Mouse (Mus musculus): ENCODE measurements around the gene Mrpl2. TPM values are rescaled to one million over a fixed set of nuclear protein-coding genes. Genes with fewer than 3 reads are reported as not detected.

Gene Mrpl2
- polyA plus RNA-seq, 1 experiment from 2014 or later = 76.6 TPM

DNA sequence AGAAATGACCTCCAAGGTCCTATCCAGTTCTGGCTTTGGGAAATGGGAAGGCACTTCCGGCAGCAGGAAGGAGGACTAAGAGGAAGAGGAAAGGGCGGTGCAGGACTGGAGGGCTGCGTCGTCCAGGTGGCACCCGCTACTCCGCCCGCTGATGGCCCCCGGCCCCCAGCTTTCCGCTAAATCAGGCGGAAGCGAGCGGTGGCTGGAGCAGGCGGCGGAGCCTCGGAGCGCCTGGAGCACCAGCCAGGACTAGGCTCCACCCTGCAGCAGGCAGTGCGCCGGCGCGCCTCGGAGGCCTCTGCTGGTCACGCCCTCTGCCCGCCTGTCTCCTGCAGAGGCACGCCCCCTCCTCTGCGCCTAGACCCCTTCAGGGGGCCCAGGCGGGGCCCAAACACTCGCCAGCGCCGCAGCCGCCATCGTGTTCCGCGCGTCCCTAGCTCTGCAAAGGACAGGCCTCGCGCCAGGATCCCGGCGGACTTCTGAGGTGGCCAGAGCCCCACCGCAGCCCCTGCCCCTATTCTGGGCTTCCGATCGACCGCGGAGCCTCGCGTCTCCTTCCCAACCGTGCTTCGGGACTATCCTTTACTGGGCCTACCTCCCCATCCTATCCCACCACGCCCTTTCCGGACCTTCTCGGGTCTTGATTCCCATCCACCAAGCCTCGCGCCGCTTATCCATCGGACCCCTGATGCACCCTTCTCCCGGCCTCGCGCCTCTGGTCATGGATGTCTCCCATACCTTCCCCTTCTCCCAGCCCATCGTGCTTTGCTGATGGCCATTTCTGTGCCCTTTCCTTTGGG lies 4.4 kb downstream of the Mrpl2 start, which contains the start of gene Cul7:
TSS of gene Cul7 (plus strand) at position 106 of the 800 bp plus-strand sequence.
- H3K27me3 ChIP-seq = no peaks in the 10 kb centered on the region
- WGBS = under 1% methylated on average over 58 of the region's 58 CpGs
- peak within 1 kb of the TSS; percentile 65 for H3K4me3 ChIP-seq (replicated peaks)
- H3K4me1 ChIP-seq = peaks cover 43% of the 10 kb centered on the region
- H3K9me3 ChIP-seq = no peaks in the 10 kb centered on the region
- H3K9ac ChIP-seq = peak within 1 kb of the TSS; percentile 86
- H3K36me3 ChIP-seq (replicated peaks) = peaks cover 38% of the 10 kb centered on the region
- H3K4me2 ChIP-seq = peak within 1 kb of the TSS; percentile 86
- peak; percentile 95 for ATAC-seq (ENCODE audit: low FRiP score)
- H3K27ac ChIP-seq = peak within 1 kb of the TSS; percentile 94

- peak overlapping the region; percentile 94; the same call in 1 of the 2 replicates for H3K27ac ChIP-seq
- H3K4me3 ChIP-seq (replicated peaks) = peak overlapping the region; percentile 65
- H3K36me3 ChIP-seq (replicated peaks) = peaks cover 47% of the 10 kb centered on the region
- no peak for ATAC-seq (ENCODE audit: low FRiP score)
- peak overlapping the region; percentile 86 for H3K9ac ChIP-seq
- H3K27me3 ChIP-seq = no peaks in the 10 kb centered on the region
- no peaks in the 10 kb centered on the region for H3K9me3 ChIP-seq
- WGBS = 79% methylated on average over 17 of the region's 17 CpGs
- peak overlapping the region; percentile 86 for H3K4me2 ChIP-seq
- H3K4me1 ChIP-seq = peaks cover 43% of the 10 kb centered on the region
Measured at GRCm38 (mm10) chr17:46651292-46651691, 5.3 kb downstream of the Mrpl2 start.

- Histone ChIP-seq H3K4me2 (peak overlapping the region; percentile 86), H3K9me3 (no peaks in the 10 kb centered on the region), H3K27ac (no peak overlapping the region), H3K4me3 (replicated peaks) (peak overlapping the region; percentile 65), H3K9ac (peak overlapping the region; percentile 86), H3K27me3 (no peaks in the 10 kb centered on the region), H3K36me3 (replicated peaks) (peaks cover 53% of the 10 kb centered on the region), H3K4me1 (peaks cover 38% of the 10 kb centered on the region)
- WGBS = 79% methylated on average over 20 of the region's 20 CpGs
- no peak for ATAC-seq (ENCODE audit: low FRiP score)
Measured at GRCm38 (mm10) chr17:46651755-46652547, 5.9 kb downstream of the Mrpl2 start.

DNA sequence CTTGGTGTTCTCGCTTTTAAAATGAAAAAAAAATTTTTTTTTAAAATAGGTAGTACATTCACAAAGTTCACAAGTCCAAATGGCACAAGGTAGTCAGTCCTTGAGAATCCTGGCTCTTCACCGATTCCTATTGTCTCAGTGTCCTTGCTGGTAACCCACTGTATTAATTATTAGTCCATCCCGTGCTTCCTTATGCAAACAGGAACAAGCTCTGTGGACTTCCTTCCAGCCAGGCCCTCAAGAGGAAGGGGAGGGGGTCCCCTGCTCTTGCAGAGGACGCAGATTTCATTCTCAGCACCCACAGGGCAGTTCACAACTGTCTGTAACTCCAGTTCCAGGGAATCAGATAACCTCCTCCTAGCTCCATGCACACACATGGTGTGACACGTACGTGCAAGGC lies 10.0 kb downstream of the Mrpl2 start:
- H3K9ac ChIP-seq = no peak overlapping the region
- H3K27me3 ChIP-seq = no peaks in the 10 kb centered on the region
- no peaks in the 10 kb centered on the region for H3K9me3 ChIP-seq

DNA sequence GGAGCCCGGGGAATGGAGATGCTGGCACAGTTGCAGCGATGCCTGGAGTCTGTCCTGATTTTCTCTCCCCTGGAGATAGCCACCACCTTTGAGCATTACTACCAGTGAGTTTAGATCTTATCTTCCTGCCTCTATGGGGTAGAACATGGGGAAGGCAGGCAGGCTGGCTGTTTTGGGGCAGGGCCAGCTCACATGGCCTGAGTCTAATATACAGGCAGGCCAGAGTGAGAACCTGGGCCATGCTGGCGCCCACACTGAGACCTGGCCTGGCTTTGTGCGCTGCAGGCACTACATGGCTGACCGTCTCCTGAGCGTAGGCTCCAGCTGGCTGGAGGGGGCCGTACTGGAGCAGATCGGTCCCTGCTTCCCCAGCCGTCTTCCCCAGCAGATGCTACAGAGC lies 15.3 kb downstream of the Mrpl2 start:
- Histone ChIP-seq H3K9me3 (no peaks in the 10 kb centered on the region), H3K9ac (no peak overlapping the region), H3K27me3 (no peaks in the 10 kb centered on the region), H3K27ac (no peak overlapping the region), H3K36me3 (replicated peaks) (peaks cover 95% of the 10 kb centered on the region), H3K4me1 (no peaks in the 10 kb centered on the region), H3K4me2 (no peak overlapping the region), H3K4me3 (replicated peaks) (no peak overlapping the region)
- 93% methylated on average over 9 of the region's 9 CpGs for WGBS
- no peak for ATAC-seq (ENCODE audit: low FRiP score)

More for the DNA sequence above, 10.0 kb downstream of the Mrpl2 start:
- Histone ChIP-seq H3K36me3 (replicated peaks) (peaks cover 81% of the 10 kb centered on the region), H3K4me3 (replicated peaks) (no peak overlapping the region), H3K4me1 (peaks cover 23% of the 10 kb centered on the region), H3K4me2 (no peak overlapping the region), H3K27ac (no peak overlapping the region)
- no peak for ATAC-seq (ENCODE audit: low FRiP score)
- 92% methylated on average over 6 of the region's 6 CpGs for WGBS

DNA sequence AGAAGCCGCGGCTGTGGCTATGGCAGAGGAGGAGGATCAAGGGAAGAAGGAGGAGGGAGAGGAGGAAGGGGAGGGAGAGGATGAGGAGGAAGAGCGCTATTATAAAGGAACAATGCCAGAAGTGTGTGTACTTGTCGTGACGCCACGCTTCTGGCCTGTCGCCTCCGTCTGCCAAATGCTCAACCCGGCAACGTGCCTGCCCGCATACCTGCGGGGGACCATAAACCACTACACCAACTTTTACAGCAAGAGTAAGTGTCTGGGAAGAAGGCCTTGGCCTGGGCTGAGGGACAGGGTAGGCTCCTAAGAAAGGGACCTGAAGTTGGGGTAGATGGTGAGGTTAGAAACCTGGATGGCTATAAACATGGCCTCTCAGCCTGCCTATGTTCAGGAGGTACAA lies 16.0 kb downstream of the Mrpl2 start:
- WGBS = 95% methylated on average over 12 of the region's 12 CpGs
- no peaks in the 10 kb centered on the region for H3K9me3 ChIP-seq
- H3K27ac ChIP-seq = no peak overlapping the region
- no peaks in the 10 kb centered on the region for H3K4me1 ChIP-seq
- H3K9ac ChIP-seq = no peak overlapping the region
- H3K27me3 ChIP-seq = no peaks in the 10 kb centered on the region
- H3K4me3 ChIP-seq (replicated peaks) = no peak overlapping the region
- H3K4me2 ChIP-seq = no peak overlapping the region
- H3K36me3 ChIP-seq (replicated peaks) = peaks cover 96% of the 10 kb centered on the region
- no peak for ATAC-seq (ENCODE audit: low FRiP score)

DNA sequence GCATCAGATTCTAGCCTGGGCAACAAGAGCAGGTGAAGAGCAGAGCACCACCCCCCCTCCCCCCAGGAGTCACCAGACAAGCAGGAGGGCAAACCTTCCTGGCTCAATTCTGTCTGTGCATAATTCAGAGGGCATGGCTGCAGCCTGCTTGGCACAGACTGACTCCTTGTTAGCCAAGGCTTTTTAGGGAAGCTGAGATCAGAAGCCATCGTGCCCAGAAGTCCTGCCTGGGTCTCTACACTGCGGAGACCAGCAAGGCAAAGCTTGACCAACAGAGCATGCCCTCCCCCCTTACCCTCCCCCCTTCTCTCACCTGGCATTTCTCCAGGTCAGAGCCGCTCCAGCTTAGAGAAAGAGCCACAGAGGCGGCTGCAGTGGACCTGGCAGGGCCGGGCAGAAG lies 16.7 kb downstream of the Mrpl2 start:
- 92% methylated on average over 5 of the region's 5 CpGs for WGBS
- Histone ChIP-seq H3K27me3 (no peaks in the 10 kb centered on the region), H3K4me3 (replicated peaks) (no peak overlapping the region), H3K9ac (no peak overlapping the region), H3K27ac (no peak overlapping the region), H3K9me3 (no peaks in the 10 kb centered on the region), H3K36me3 (replicated peaks) (peaks cover 93% of the 10 kb centered on the region), H3K4me2 (no peak overlapping the region), H3K4me1 (no peaks in the 10 kb centered on the region)
- no peak for ATAC-seq (ENCODE audit: low FRiP score)

DNA sequence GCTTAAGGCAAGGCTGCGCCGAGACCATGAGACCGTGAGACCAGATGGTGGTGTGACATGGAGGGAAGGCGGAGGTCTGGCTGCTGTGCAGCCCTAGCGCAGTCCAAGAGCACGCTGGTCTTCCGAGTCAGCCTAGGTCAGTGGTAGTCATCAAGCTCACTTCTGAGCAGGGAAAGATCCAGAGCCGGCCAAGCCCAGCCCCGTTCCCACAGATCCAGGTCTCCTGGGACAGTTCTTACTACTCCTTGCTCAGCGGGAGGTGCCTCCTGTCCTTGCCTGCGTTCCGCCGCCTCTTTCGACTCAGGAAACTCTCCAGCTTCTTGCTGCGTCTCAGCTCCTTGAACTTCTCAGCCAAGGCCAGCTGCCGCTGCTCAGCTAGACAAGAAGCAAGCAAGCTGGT lies 21.7 kb downstream of the Mrpl2 start:
- no peaks in the 10 kb centered on the region for H3K9me3 ChIP-seq
- H3K4me3 ChIP-seq (replicated peaks) = no peak overlapping the region
- no peaks in the 10 kb centered on the region for H3K27me3 ChIP-seq
- WGBS = 96% methylated on average over 16 of the region's 16 CpGs
- no peak overlapping the region for H3K27ac ChIP-seq
- ATAC-seq (ENCODE audit: low FRiP score) = no peak
- H3K4me2 ChIP-seq = no peak overlapping the region
- H3K36me3 ChIP-seq (replicated peaks) = peaks cover 80% of the 10 kb centered on the region
- H3K4me1 ChIP-seq = no peaks in the 10 kb centered on the region
- H3K9ac ChIP-seq = no peak overlapping the region

GRCm38 (mm10) chr17:46669911-46670310 lies 23.9 kb downstream of the Mrpl2 start:
- Histone ChIP-seq H3K36me3 (replicated peaks) (peaks cover 64% of the 10 kb centered on the region), H3K9me3 (no peaks in the 10 kb centered on the region), H3K4me1 (peaks cover 17% of the 10 kb centered on the region), H3K4me2 (no peak overlapping the region), H3K4me3 (replicated peaks) (no peak overlapping the region), H3K27ac (no peak overlapping the region), H3K9ac (no peak overlapping the region), H3K27me3 (no peaks in the 10 kb centered on the region)
- 98% methylated on average over 10 of the region's 10 CpGs for WGBS
- no peak for ATAC-seq (ENCODE audit: low FRiP score)

- H3K36me3 ChIP-seq (replicated peaks) = peaks cover 61% of the 10 kb centered on the region
- H3K9me3 ChIP-seq = no peaks in the 10 kb centered on the region
- peak within 1 kb of the TSS; percentile 61 for H3K4me3 ChIP-seq (replicated peaks)
- WGBS = under 1% methylated on average over 43 of the region's 43 CpGs
- ATAC-seq (ENCODE audit: low FRiP score) = peak; percentile 91
- H3K4me1 ChIP-seq = peaks cover 33% of the 10 kb centered on the region
- peak within 1 kb of the TSS; percentile 68 for H3K9ac ChIP-seq
- peak within 1 kb of the TSS; percentile 88 for H3K4me2 ChIP-seq
- peak within 1 kb of the TSS; percentile 73 for H3K27ac ChIP-seq
- no peaks in the 10 kb centered on the region for H3K27me3 ChIP-seq
Measured at GRCm38 (mm10) chr17:46673850-46674529, 28.0 kb downstream of the Mrpl2 start, which contains the start of gene Rrp36. Rrp36 (minus strand) TSS chr17:46674352.

GRCm38 (mm10) chr17:46674530-46675283 lies 28.7 kb downstream of the Mrpl2 start:
- ATAC-seq (ENCODE audit: low FRiP score) = peak; percentile 37
- no peaks in the 10 kb centered on the region for H3K27me3 ChIP-seq
- H3K4me1 ChIP-seq = peaks cover 40% of the 10 kb centered on the region
- peaks cover 54% of the 10 kb centered on the region for H3K36me3 ChIP-seq (replicated peaks)
- peak overlapping the region; percentile 88 for H3K4me2 ChIP-seq
- H3K27ac ChIP-seq = peak overlapping the region; percentile 73
- H3K9ac ChIP-seq = peak overlapping the region; percentile 68
- no peaks in the 10 kb centered on the region for H3K9me3 ChIP-seq
- WGBS = 22% methylated on average over 15 of the region's 15 CpGs
- peak overlapping the region; percentile 61 for H3K4me3 ChIP-seq (replicated peaks)
